Mouse (Mus musculus): ENCODE data around the gene Itpr3.
A peak's percentile ranks its signal among the peaks of the same experiment; 100 is the strongest.

DNA sequence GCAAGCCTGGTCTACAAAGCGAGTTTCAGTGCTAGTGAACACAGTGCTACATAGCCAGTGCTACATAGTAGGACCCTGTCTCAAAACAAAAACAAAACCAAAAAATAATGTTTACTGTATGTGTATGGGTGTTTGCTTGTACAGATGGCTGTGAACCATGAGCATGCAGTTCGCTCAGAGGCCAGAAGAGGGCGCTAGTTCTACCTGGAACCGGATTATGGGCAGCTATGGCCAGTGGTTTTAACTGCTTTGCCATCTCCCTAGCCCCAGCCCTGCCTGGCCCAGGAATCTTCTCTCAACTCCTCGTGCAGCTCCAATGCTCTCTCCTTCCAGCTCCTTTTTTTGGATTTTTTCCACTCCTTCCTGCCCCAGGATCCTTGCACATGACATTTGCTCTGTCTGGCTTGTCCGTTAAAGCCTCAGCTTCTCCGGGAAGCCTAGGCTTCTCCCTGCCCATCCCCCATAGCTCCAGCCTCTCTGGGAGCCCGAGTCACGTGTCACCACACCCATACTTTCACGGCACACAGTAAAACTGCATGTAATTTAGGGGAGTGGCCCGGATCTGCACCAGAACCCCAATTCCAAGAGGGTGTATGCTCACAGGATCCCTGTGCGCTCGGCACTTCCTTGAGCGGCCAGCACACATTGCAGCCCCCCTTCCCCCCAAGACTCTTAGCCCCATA, 9.2 kb upstream of the Itpr3 start:
- TF ChIP-seq CTCF (IDR thresholded peaks at IDR 0.05; ENCODE audit: borderline replicate concordance, control insufficient read depth, extremely low read depth, insufficient read depth, low read length, poor library complexity), result 0 out of 2 replicates have a peak, but pooled peaks have one; percentile 42
- no peak for TF ChIP-seq POLR2A (IDR thresholded peaks at IDR 0.05; ENCODE audit: control insufficient read depth, extremely low read depth, insufficient read depth, low read length, poor library complexity)
